Mouse (Mus musculus) retina, adult 2 months (tissue): ENCODE measurements around the gene Clta.

Experiments
- DNase-seq: peaks from one replicate; pipeline ENCODE4 v3.0.0-alpha.2; 2012; ENCODE audit warnings: low read depth, low spot score

The Clta gene

DNA sequence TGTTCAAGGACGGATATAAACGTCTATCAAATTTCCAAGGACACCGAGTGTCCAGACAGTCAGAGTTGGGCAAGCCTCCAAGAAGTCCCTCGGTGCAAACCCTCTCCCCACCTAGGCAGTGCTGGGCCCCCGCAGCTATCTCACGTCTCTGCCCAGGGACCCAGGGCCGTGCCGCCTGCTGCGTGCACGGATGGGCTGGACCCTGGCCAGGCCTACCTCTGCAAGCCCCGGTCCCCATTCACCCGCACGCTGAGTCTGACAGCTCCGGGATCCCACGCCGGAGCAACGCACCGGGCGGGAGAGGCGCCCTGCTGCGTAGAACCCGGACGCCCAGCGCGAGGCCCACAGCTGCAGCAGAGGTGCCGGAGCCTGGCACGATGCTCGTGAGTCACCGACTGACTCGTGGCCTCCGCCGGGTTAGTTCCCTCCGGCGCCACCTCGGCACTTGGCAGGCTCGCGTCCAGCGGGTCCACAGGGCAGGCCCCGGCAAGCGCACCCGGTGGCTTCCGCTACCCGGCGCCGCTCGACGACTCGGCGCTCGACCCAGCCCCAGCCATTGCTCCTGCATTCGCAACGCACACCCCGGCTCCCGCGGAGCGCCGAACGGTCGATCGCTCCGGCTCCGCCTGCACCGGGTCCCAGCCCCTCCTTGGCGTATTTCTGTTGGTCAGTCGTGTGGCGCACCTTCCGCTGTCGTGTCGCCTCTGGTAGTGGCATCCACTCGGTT, 68.1 kb downstream of the Clta start:
- peak; percentile 75 for DNase-seq

DNA sequence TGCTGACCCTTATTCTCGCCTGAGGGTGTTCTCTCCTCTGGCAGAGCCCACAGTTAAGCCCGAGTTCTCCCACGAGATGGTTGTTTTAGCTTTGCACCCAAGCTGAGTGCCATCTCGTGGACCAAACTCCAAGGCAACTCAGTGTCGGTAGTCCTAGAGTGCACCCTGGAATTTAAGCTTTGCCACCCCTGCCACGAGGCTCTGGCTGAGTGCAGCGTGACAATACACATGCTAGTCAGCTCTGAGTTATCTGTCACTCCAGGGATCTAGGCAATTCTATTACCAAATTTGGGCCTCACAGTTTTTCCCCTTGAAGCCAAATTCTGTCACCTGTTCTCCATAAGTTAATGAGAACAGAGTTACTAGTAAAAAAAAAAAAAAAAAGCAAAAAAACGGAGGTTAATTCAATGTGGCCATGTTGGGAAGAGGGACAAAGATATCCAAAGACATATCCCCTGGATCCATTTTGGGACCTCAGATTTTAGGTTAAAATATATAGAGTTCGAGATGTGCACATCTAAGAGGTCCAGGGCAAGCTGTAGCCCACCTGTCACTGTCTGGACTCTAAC, 68.7 kb downstream of the Clta start:
- DNase-seq = no peak

DNA sequence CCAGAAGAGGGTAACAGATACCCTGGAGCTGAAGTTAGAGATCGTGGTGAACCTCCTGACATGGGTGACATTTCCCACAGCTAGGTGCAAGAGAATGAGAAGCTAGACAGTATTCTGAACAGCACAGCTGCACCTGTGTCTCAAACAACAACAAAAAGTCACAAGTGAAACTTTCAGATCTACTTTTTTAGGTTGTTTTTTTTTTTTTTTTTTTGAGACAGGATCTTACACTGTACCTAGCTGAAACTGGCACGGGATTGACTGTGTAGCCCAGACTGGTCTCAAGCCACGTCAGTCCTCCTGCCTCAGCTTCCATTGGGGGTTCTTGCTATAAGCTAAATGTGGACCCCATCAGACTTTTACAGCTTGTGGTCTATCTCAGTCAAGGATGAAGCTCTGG, 69.5 kb downstream of the Clta start:
- no peak for DNase-seq

DNA sequence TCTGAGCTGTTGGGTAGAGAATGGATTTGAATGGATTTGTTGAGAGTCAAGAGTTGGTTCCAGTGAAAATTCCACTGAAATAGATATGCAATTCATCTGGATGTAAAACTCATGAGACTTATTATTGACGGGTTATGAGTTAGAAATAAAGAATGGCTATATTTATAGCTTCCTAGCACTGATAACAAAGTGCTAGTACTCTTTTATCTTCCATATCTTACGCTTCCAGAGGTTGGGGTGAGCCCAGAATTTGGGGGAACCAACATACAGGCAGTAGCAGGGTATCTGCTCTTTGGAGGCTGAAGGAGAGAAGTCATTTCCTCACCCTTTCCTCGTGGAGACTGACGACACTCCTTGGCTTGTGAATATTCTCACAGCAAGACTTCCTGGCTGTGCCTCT, 70.2 kb downstream of the Clta start:
- DNase-seq = no peak

DNA sequence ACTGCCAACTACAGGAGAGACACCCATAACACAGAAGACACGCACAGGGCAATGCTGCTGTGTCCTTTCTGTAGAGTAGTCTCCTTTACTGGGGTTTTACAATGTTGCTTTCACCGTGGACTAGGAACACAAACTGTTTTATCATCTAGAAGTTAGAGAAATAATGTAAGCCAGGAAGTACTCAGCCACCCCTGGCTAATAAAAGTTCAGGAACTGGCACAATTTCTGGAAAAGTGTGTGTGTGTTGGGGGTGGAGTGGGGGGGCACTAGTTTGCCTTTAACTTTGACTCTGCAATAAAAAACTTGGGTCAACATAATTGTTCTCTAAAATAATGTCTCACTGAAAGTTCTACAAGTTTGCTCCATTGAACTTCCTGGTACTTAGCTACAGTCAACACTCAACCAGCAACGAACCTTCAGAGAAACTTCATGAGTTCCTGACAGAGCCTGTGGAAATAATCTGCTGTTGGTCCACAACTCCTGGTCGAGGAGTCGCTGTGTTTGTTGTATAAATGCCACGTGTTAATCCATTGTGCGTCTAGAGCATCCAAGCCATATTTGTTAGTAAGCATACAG, 74.2 kb downstream of the Clta start:
- DNase-seq = no peak
